Mouse (Mus musculus) frontal cortex, postnatal 14 days (tissue): ENCODE measurements around the gene Mrgprx2.
"Not testable (repeated sequence)": the region's sequence is repeated elsewhere in the genome, so short reads cannot be mapped to it uniquely, and the experiment has no call there.

Source experiments
- DNase-seq, 2 experiments: peaks; one replicate each; pipeline ENCODE4 v3.0.0; 2022; ENCODE audit warnings: low spot score in 2 of 2

Gene Mrgprx2

GRCm38 (mm10) chr7:48499221-48499620 lies at the start of gene Mrgprx2:
Gene Mrgprx2 (minus strand): TSS chr7:48499321.
- DNase-seq, result no peak

- DNase-seq, result no peak
Measured at GRCm38 (mm10) chr7:48456242-48456641, 42.9 kb downstream of the Mrgprx2 start, which contains the start of gene Mrgprb1. Gene Mrgprb1 (minus strand): TSS chr7:48456342.

- no peak for DNase-seq
Measured at GRCm38 (mm10) chr7:48436581-48436980, 62.5 kb downstream of the Mrgprx2 start.

- not testable (repeated sequence) for DNase-seq
Measured at GRCm38 (mm10) chr7:48435936-48436335, 63.2 kb downstream of the Mrgprx2 start.
